Mouse (Mus musculus) embryonic facial prominence, embryonic 14.5 days (tissue): ENCODE measurements around the gene Gm45808. TPM values are rescaled to one million over a fixed set of nuclear protein-coding genes. Genes with fewer than 3 reads are reported as not detected.

Experiments used
- ATAC-seq: fragments of 200-750 bp; cut with Nextera tagmentation; 2 replicates; pipeline ENCODE4 v1.8.0; 2017; ENCODE audit warnings: low read depth, moderate number of reproducible peaks, moderate TSS enrichment
- DNase-seq: peaks from one replicate; pipeline ENCODE4 v3.0.0-alpha.2; 2015; ENCODE audit warnings: low spot score
- H3K27ac ChIP-seq: fragments of 300-500 bp; sonication (generic); replicated peaks from 2 replicates; pipeline ENCODE4 v1.5.1; 2014; ENCODE audit warnings: low read depth, mild to moderate bottlenecking, low read length, moderate library complexity
- H3K27me3 ChIP-seq: fragments of 300-500 bp; sonication (generic); replicated peaks from 2 replicates; pipeline ENCODE4 v1.6.1; 2014; ENCODE audit warnings: low read length; ENCODE audit not compliant: control insufficient read depth, insufficient read depth
- H3K36me3 ChIP-seq: fragments of 300-500 bp; sonication (generic); 2 replicates; pipeline ENCODE4 v1.6.1; 2014; ENCODE audit warnings: low read length, mixed read lengths; ENCODE audit not compliant: control insufficient read depth, insufficient read depth
- H3K4me1 ChIP-seq: fragments of 300-500 bp; sonication (generic); 2 replicates; pipeline ENCODE4 v1.6.1; 2014; ENCODE audit warnings: antibody characterized with exemption, low read length; ENCODE audit not compliant: control insufficient read depth, insufficient read depth
- H3K4me2 ChIP-seq: fragments of 300-500 bp; sonication (generic); 2 replicates; pipeline ENCODE4 v1.6.1; 2014; ENCODE audit warnings: low read depth, mild to moderate bottlenecking, low read length, moderate library complexity, mixed read lengths
- H3K4me3 ChIP-seq: fragments of 300-500 bp; sonication (generic); 2 replicates; pipeline ENCODE4 v1.5.1; 2014; ENCODE audit warnings: low read depth, mild to moderate bottlenecking, low read length
- H3K9ac ChIP-seq: fragments of 300-500 bp; sonication (generic); 2 replicates; pipeline ENCODE4 v1.6.1; 2014; ENCODE audit warnings: low read depth, mild to moderate bottlenecking, low read length, moderate library complexity, mixed read lengths
- H3K9me3 ChIP-seq: fragments of 300-500 bp; sonication (generic); 2 replicates; pipeline ENCODE4 v1.6.1; 2016; ENCODE audit warnings: low read length; ENCODE audit not compliant: control insufficient read depth
- WGBS: fragments of 180-500 bp; shearing (Covaris S2); extraction: QIAGEN DNeasy Blood & Tissue Kit; methylation state at CpG from one replicate; pipeline ENCODE4 v1.1.7; 2014; 5-methylcytosine and 5-hydroxymethylcytosine counted together
- polyA plus RNA-seq: library from polyadenylated mRNA; unstranded; fragments of >200 nt; fragmentation: Nextera tagmentation; extraction: Ambion mirVana; gene quantifications from 2 replicates; pipeline ENCODE4 v1.2.1, GENCODE M21; 2014

Gm45808 gene
- polyA plus RNA-seq, 1 experiment from 2014 or later: not detected

GRCm38 (mm10) chr7:45456721-45457203, 29.8 kb downstream of the Gm45808 start:
- H3K9ac ChIP-seq: 0 out of 2 replicates have a peak overlapping the region, but pooled peaks have one; percentile 82
- ATAC-seq (no peak), DNase-seq (no peak)
- H3K27me3 ChIP-seq: no peaks in the 10 kb centered on the region
- peak overlapping the region; percentile 68 for H3K4me2 ChIP-seq
- peaks cover 21% of the 10 kb centered on the region for H3K4me1 ChIP-seq
- H3K36me3 ChIP-seq: peaks cover 69% of the 10 kb centered on the region
- H3K9me3 ChIP-seq: no peaks in the 10 kb centered on the region
- H3K27ac ChIP-seq: 0 out of 2 replicates have a peak overlapping the region, but pooled peaks have one; percentile 58
- 0 out of 2 replicates have a peak overlapping the region, but pooled peaks have one; percentile 60 for H3K4me3 ChIP-seq
- 48% methylated on average over 9 of the region's 9 CpGs for WGBS

GRCm38 (mm10) chr7:45455932-45456696, 30.5 kb downstream of the Gm45808 start:
- 71% methylated on average over 13 of the region's 13 CpGs for WGBS
- peaks cover 68% of the 10 kb centered on the region for H3K36me3 ChIP-seq
- no peak overlapping the region; the same call in 1 of the 2 replicates for H3K27ac ChIP-seq
- H3K4me1 ChIP-seq: peaks cover 19% of the 10 kb centered on the region
- no peak overlapping the region for H3K9ac ChIP-seq
- H3K9me3 ChIP-seq: no peaks in the 10 kb centered on the region
- no peak for ATAC-seq
- H3K4me3 ChIP-seq: no peak overlapping the region
- DNase-seq: no peak
- no peaks in the 10 kb centered on the region for H3K27me3 ChIP-seq
- H3K4me2 ChIP-seq: no peak overlapping the region

DNA sequence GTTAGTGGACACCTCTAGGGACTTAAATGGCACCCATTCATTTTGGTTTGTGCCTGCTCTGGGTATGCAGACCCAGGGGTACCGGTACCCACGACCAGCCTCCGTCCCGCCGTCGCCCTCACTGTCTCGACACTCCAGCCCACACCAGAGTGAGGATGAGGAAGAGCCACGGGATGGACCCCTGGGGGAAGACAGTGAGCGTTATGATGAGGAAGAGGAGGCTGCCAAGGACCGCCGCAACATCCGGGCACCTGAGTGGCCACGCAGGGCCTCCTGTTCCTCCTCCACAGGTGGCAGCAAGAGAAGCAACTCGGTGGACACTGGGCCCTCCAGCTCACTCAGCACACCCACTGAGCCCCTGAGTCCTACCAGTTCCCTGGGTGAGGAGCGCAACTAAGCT, 31.6 kb downstream of the Gm45808 start:
- 88% methylated on average over 15 of the region's 15 CpGs for WGBS
- ATAC-seq: no peak
- H3K27ac ChIP-seq: no peak overlapping the region

DNA sequence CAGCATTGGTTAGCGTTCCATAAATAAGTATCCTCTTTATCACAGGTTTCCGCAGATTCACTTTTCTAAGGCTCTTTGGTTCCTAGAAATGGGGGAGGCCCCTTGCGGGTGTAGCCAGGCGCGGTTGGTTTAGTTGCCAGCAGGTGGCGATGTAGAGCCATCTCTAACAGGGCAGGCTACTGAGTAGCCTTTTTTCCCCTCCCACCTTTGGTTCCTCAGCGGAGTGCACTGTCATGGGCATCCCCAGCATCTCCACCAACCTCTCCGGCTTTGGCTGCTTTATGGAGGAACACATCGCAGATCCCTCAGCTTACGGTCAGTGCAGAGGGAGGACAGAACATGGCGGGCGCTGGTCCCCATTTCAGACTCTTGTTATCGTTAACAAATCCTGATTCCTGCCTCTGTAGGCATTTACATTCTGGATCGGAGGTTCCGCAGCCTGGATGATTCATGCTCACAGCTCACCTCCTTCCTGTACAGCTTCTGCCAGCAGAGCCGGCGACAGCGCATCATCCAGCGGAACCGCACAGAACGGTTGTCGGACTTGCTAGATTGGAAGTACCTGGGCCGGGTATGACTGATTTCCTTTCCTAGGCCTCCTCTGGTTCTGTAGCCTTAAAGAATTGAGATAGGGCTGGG, 35.1 kb downstream of the Gm45808 start:
- no peaks in the 10 kb centered on the region for H3K9me3 ChIP-seq
- WGBS: 55% methylated on average over 23 of the region's 23 CpGs
- peaks cover 67% of the 10 kb centered on the region for H3K36me3 ChIP-seq
- H3K4me2 ChIP-seq: no peak overlapping the region
- H3K27ac ChIP-seq: no peak overlapping the region
- no peaks in the 10 kb centered on the region for H3K4me1 ChIP-seq
- H3K4me3 ChIP-seq: no peak overlapping the region
- ATAC-seq: peak; percentile 70
- H3K9ac ChIP-seq: no peak overlapping the region
- DNase-seq: peak; percentile 80
- no peaks in the 10 kb centered on the region for H3K27me3 ChIP-seq

More for the DNA sequence above, 31.6 kb downstream of the Gm45808 start:
- Histone ChIP-seq H3K9ac (no peak overlapping the region), H3K4me3 (no peak overlapping the region), H3K9me3 (no peaks in the 10 kb centered on the region), H3K4me1 (peaks cover 8% of the 10 kb centered on the region), H3K36me3 (peaks cover 67% of the 10 kb centered on the region), H3K4me2 (no peak overlapping the region), H3K27me3 (no peaks in the 10 kb centered on the region)
- no peak for DNase-seq

DNA sequence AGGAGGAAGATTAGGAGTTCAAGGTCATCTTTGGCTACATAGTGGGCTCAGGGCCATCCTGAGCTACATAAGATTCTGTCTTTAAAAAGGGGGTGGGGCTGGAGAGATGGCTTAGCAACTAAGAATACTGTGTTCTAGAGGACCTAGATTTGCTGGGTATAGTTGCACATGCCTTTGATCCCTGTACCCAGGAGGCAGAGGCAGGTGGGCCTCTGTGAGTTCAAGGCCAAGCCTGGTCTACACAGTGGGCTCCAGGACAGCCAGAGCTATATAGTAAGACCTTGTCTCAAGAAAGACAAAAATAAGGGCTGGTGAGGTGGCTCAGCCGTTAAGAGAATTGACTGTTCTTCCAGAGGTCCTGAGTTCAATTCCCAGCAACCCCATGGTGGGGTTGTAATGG, 36.6 kb downstream of the Gm45808 start:
- H3K27ac ChIP-seq: no peak overlapping the region
- peaks cover 55% of the 10 kb centered on the region for H3K36me3 ChIP-seq
- no peak overlapping the region for H3K4me2 ChIP-seq
- no peaks in the 10 kb centered on the region for H3K4me1 ChIP-seq
- H3K9ac ChIP-seq: no peak overlapping the region
- no peak overlapping the region for H3K4me3 ChIP-seq
- no peaks in the 10 kb centered on the region for H3K27me3 ChIP-seq
- no peak for ATAC-seq
- no peak for DNase-seq
- 91% methylated on average over 1 of the region's 1 CpGs for WGBS
- H3K9me3 ChIP-seq: no peaks in the 10 kb centered on the region

- DNase-seq (peak; percentile 60), ATAC-seq (0 out of 2 replicates have a peak, but pooled peaks have one; percentile 14)
- H3K4me2 ChIP-seq: no peak overlapping the region
- H3K9me3 ChIP-seq: no peaks in the 10 kb centered on the region
- WGBS: 36% methylated on average over 11 of the region's 11 CpGs
- no peak overlapping the region for H3K4me3 ChIP-seq
- peak overlapping the region; percentile 25; the same call in 1 of the 2 replicates for H3K9ac ChIP-seq
- no peaks in the 10 kb centered on the region for H3K27me3 ChIP-seq
- no peaks in the 10 kb centered on the region for H3K4me1 ChIP-seq
- H3K36me3 ChIP-seq: peaks cover 60% of the 10 kb centered on the region
- 0 out of 2 replicates have a peak overlapping the region, but pooled peaks have one; percentile 5 for H3K27ac ChIP-seq
These were observed 39.2 kb downstream of the Gm45808 start for GRCm38 (mm10) chr7:45447325-45447990.

DNA sequence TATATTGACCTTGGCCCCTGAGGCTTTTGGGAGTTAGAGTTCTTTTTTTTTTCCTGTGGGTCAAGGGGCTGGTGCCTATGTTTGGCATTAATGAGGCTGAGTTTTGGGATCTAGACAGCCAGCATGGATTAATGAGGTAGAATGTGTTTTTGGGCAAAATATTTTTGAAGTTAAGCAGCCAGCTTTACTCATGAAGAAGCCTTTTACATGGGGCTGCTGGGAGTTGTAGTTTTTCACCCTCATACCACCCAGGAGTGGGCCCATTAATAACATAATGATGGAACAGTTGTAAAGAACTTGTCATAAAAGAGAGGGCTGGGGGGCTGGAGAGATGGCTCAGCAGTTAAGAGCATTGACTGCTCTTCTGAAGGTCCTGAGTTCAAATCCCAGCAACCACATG, 40.0 kb downstream of the Gm45808 start:
- Histone ChIP-seq H3K27me3 (no peaks in the 10 kb centered on the region), H3K4me2 (no peak overlapping the region), H3K4me3 (no peak overlapping the region), H3K9ac (no peak overlapping the region), H3K9me3 (no peaks in the 10 kb centered on the region), H3K4me1 (no peaks in the 10 kb centered on the region), H3K27ac (no peak overlapping the region), H3K36me3 (peaks cover 58% of the 10 kb centered on the region)
- ATAC-seq (no peak), DNase-seq (no peak)

DNA sequence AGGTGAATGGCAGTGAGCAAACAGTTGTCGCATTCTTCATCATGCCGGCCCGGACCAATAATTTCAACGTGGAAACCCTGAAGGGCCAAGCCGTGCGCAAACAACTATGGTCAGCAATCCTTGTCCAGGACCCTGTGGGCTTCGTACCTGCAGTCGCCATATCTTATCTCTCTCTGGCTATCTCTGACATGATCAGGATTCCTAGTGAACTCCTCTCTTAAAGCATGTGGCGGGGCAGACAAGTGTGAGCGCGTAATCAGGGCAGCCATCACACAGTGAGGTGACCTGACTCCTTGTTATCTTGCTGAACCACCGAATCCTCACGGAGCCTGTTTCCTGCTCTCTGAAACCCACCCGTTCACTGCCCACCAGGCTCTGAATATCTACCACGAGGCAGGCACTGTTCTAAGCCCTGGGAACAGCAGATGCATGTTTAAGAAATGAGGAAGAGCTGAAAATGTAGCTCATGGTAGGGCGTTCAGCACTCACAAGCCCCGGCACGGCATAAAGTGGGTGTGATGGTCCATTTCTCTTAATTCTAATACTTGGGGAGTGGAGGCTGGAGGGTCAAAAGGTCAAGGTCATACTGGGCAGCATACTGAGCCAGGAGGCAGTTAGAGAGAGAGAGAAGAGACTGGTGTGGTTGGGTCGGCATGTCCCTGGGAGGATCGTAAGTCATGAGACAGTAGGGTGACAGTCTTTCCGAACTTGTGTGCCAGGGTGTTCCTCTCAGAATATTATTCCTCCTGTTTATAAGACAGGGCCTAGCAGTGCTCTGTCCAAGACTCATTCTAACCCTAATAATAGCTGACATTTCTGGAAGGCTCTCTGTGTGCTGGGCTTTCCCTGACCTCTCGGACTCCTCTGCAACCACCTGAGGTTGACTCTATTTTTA, 42.8 kb downstream of the Gm45808 start:
- H3K9ac ChIP-seq: no peak overlapping the region
- no peak for ATAC-seq

More for the DNA sequence above, 42.8 kb downstream of the Gm45808 start:
- WGBS: 88% methylated on average over 22 of the region's 22 CpGs
- Histone ChIP-seq H3K9me3 (no peaks in the 10 kb centered on the region), H3K4me3 (no peak overlapping the region), H3K27me3 (no peaks in the 10 kb centered on the region), H3K4me2 (no peak overlapping the region), H3K27ac (no peak overlapping the region), H3K36me3 (peaks cover 63% of the 10 kb centered on the region), H3K4me1 (no peaks in the 10 kb centered on the region)
- DNase-seq: no peak
